Mouse (Mus musculus): ENCODE measurements around the gene Golga3. TPM values are rescaled to one million over a fixed set of nuclear protein-coding genes. Genes with fewer than 3 reads are reported as not detected.

The Golga3 gene
- polyA plus RNA-seq, 1 experiment from 2014 or later = 28.5 TPM

- peaks cover 64% of the 10 kb centered on the region for H3K36me3 ChIP-seq (replicated peaks)
- WGBS = 77% methylated on average over 2 of the region's 2 CpGs
Observed at GRCm38 (mm10) chr5:110244091-110244490, 67.6 kb downstream of the Golga3 start.

GRCm38 (mm10) chr5:110266941-110267340 is 90.4 kb downstream of the Golga3 start:
- ATAC-seq (replicated peaks) = no peak
- H3K27ac ChIP-seq = no peak overlapping the region
- H3K9me3 ChIP-seq = no peaks in the 10 kb centered on the region
- no peak overlapping the region for H3K9ac ChIP-seq
- no peak overlapping the region for H3K4me2 ChIP-seq
- peaks cover 9% of the 10 kb centered on the region for H3K4me1 ChIP-seq
- H3K27me3 ChIP-seq (replicated peaks) = no peaks in the 10 kb centered on the region
- peaks cover 27% of the 10 kb centered on the region for H3K36me3 ChIP-seq (replicated peaks)
- WGBS = 97% methylated on average over 4 of the region's 4 CpGs
- no peak overlapping the region for H3K4me3 ChIP-seq

More at GRCm38 (mm10) chr5:110244091-110244490, 67.6 kb downstream of the Golga3 start:
- no peak overlapping the region for H3K9ac ChIP-seq
- no peak overlapping the region for H3K4me2 ChIP-seq
- no peak overlapping the region for H3K27ac ChIP-seq
- H3K4me3 ChIP-seq = no peak overlapping the region
- no peak for ATAC-seq (replicated peaks)
- no peaks in the 10 kb centered on the region for H3K4me1 ChIP-seq
- H3K9me3 ChIP-seq = no peaks in the 10 kb centered on the region
- H3K27me3 ChIP-seq (replicated peaks) = no peaks in the 10 kb centered on the region

DNA sequence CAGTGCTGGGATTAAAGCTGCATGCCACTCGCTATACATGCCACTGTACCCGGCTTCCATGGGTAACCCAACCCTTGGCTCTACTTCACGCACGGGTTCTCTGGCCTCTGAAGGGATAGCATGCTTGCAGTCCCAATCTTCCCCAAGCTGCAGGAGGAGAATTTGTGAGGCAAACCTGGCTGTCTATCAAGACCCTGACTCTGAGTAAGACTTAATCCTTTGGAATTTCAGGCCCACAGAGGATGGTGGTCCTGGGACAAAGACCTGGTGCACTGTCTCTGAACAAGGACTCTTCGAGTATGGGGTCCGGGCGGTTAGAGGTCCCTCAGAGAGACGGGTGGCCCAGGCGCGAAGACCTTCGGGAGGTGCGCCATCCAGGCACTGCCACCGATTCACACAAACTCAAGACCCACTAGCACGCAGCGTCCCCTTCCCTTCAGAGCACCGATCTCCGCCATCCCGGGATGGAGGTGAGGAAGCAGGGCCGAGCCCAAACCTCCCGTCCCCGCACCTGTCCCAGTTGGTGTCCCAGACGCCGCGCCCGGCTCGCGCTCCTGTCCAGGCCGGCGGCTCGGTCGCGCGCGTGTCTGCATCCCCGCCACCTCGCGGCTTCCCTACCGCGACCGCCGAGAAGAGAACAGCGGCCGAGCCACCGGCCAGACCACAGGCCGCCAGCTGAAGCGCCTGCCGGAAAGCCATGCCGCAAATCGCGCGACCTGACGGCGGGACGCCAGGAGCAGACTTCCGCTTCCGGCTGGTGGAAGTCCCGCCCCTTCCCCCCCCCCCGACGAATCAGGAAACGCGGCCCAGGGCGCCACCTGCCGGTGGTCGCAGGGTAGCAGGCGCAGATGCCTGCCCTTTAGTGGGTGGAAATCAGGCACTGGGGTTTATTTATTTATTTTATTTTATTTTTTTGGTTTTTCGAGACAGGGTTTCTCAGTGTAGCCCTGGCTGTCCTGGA is 92.9 kb downstream of the Golga3 start, which contains the start of gene Pgam5:
Gene Pgam5 (minus strand): TSS at position 773 of the 961 bp plus-strand sequence.
- Histone ChIP-seq H3K36me3 (replicated peaks) (peaks cover 22% of the 10 kb centered on the region), H3K4me3 (peak within 1 kb of the TSS; percentile 75), H3K4me1 (peaks cover 9% of the 10 kb centered on the region), H3K27me3 (replicated peaks) (no peaks in the 10 kb centered on the region), H3K27ac (peak within 1 kb of the TSS; percentile 65), H3K9ac (peak within 1 kb of the TSS; percentile 83), H3K9me3 (no peaks in the 10 kb centered on the region), H3K4me2 (peak within 1 kb of the TSS; percentile 95)
- WGBS = under 1% methylated on average over 65 of the region's 66 CpGs
- ATAC-seq (replicated peaks) = peak; percentile 93

DNA sequence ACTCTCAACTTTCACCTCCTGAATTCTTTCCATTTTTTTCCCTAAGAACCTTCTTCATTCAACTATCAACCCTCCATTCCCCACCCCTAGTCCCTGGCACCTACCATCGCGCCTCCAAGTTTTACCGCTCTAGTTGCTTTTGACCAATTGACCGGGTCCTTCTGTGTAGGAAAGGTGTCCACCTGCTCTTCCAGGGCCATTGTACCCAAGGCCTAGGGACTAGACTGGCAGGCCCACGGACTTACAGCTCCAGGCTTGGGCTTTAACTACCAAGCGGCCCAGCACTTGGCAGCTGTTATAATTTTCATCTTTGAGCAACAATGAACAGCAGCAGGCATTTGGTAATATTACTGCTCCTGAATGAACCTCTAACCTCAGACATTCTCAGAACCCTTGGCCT is 93.7 kb downstream of the Golga3 start:
- 95% methylated on average over 6 of the region's 6 CpGs for WGBS
- H3K4me1 ChIP-seq = peaks cover 9% of the 10 kb centered on the region
- peak overlapping the region; percentile 29; the same call in 1 of the 2 replicates for H3K4me2 ChIP-seq
- no peak overlapping the region for H3K4me3 ChIP-seq
- H3K27ac ChIP-seq = no peak overlapping the region
- no peak overlapping the region for H3K9ac ChIP-seq
- no peaks in the 10 kb centered on the region for H3K9me3 ChIP-seq
- no peaks in the 10 kb centered on the region for H3K27me3 ChIP-seq (replicated peaks)
- ATAC-seq (replicated peaks) = peak; percentile 31; the same call in 1 of the 2 replicates
- peaks cover 14% of the 10 kb centered on the region for H3K36me3 ChIP-seq (replicated peaks)

DNA sequence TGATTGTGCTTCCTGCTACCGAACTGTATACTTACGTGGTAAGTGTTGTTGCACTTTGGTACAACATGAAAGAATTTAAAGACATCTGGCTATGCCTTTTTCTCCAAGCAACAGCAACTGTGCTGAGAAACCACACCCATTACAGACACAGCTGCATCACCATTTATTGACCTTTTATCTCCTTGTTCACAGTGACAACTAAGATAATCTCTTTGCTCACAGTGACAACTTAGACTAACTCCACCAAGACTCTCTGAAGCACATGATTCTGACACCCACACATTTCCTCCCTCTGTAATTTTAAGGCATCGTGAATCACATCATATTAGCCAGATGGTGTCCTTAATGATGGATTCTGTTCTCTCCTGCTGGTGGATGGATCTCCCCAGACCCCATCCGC is 97.6 kb downstream of the Golga3 start:
- no peaks in the 10 kb centered on the region for H3K27me3 ChIP-seq (replicated peaks)
- no peak overlapping the region for H3K27ac ChIP-seq
- no peak overlapping the region for H3K4me3 ChIP-seq
- no peaks in the 10 kb centered on the region for H3K4me1 ChIP-seq
- H3K36me3 ChIP-seq (replicated peaks) = no peaks in the 10 kb centered on the region
- no peaks in the 10 kb centered on the region for H3K9me3 ChIP-seq
- ATAC-seq (replicated peaks) = no peak
- H3K9ac ChIP-seq = no peak overlapping the region
- 84% methylated on average over 4 of the region's 4 CpGs for WGBS
- no peak overlapping the region for H3K4me2 ChIP-seq

- H3K9me3 ChIP-seq = no peaks in the 10 kb centered on the region
- no peak for ATAC-seq (replicated peaks)
- 66% methylated on average over 2 of the region's 2 CpGs for WGBS
- no peaks in the 10 kb centered on the region for H3K36me3 ChIP-seq (replicated peaks)
- H3K27ac ChIP-seq = no peak overlapping the region
- no peak overlapping the region for H3K4me2 ChIP-seq
- no peaks in the 10 kb centered on the region for H3K27me3 ChIP-seq (replicated peaks)
- no peaks in the 10 kb centered on the region for H3K4me1 ChIP-seq
- no peak overlapping the region for H3K9ac ChIP-seq
- H3K4me3 ChIP-seq = no peak overlapping the region
Observed at GRCm38 (mm10) chr5:110274846-110275245, 98.3 kb downstream of the Golga3 start.

Other genes with a start within 250 kb of the Golga3 start
- gene Zfp932, start 180.2 kb upstream of the Golga3 start, polyA plus RNA-seq (2015; fragmentation: Nextera tagmentation; extraction: Ambion mirVana) = 22.2 and 23.2 TPM in 2 replicates
- 3.2 and 4.4 TPM in 2 replicates for gene Gm17655, start 104.2 kb upstream of the Golga3 start, polyA plus RNA-seq (2015; fragmentation: Nextera tagmentation; extraction: Ambion mirVana)
- gene Gm35315, start 82.3 kb upstream of the Golga3 start, polyA plus RNA-seq (2015; fragmentation: Nextera tagmentation; extraction: Ambion mirVana) = 0.56 and 0.58 TPM in 2 replicates
- gene Plcxd1, start 76.7 kb upstream of the Golga3 start, polyA plus RNA-seq (2015; fragmentation: Nextera tagmentation; extraction: Ambion mirVana) = 7.0 and 7.5 TPM in 2 replicates
- gene Gtpbp6, start 68.5 kb upstream of the Golga3 start, polyA plus RNA-seq (2015; fragmentation: Nextera tagmentation; extraction: Ambion mirVana) = 67.0 and 67.3 TPM in 2 replicates
- gene Zfp605, start 66.6 kb upstream of the Golga3 start, polyA plus RNA-seq (2015; fragmentation: Nextera tagmentation; extraction: Ambion mirVana) = 18.1 and 19.7 TPM in 2 replicates
- 88.0 and 91.7 TPM in 2 replicates for gene Chfr, start 40.9 kb upstream of the Golga3 start, polyA plus RNA-seq (2015; fragmentation: Nextera tagmentation; extraction: Ambion mirVana)
- 20.6 and 22.6 TPM in 2 replicates for gene Ankle2, start 54.3 kb downstream of the Golga3 start, polyA plus RNA-seq (2015; fragmentation: Nextera tagmentation; extraction: Ambion mirVana)
- gene Pgam5, start 93.2 kb downstream of the Golga3 start, polyA plus RNA-seq (2015; fragmentation: Nextera tagmentation; extraction: Ambion mirVana) = 104 and 110 TPM in 2 replicates
- gene Pxmp2, start 109.5 kb downstream of the Golga3 start, polyA plus RNA-seq (2015; fragmentation: Nextera tagmentation; extraction: Ambion mirVana) = 11.3 and 11.5 TPM in 2 replicates
- gene Pole, start 109.6 kb downstream of the Golga3 start, polyA plus RNA-seq (2015; fragmentation: Nextera tagmentation; extraction: Ambion mirVana) = 7.5 and 7.7 TPM in 2 replicates
- gene P2rx2, start 166.5 kb downstream of the Golga3 start, polyA plus RNA-seq (2015; fragmentation: Nextera tagmentation; extraction: Ambion mirVana) = 7.7 and 8.4 TPM in 2 replicates
- not detected in 2 replicates for gene Lrcol1, start 168.0 kb downstream of the Golga3 start, polyA plus RNA-seq (2015; fragmentation: Nextera tagmentation; extraction: Ambion mirVana)